In the genomic region with DNA sequence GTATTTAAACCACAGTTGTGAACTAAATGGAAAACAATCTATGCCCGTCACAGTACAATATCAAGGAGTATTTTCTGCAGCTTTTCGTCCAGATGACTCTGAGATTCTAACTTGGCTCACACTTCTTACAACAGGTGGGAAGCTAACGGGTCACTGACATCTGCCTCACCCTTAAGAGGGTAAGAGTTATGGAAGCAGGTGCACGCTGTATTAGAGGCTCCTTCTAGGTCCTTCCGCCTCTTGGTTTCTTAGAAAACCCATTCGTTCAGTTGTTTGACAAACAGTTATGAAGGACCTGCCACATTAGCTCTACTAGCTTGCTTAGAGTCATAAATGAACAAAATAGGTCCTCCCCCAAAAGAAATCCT, we compare ENCODE assay signal across 9 mouse cellular contexts. TPM values are rescaled to one million over a fixed set of nuclear protein-coding genes. Genes with fewer than 3 reads are reported as not detected.
DNase-seq lines count a peak whose midpoint lies in the region; ATAC-seq and TF ChIP-seq lines count a peak whose summit lies in the region.
"Had no signal": no experiment of that assay in that cellular context is flagged by ENCODE, and none has a peak within 500 bp of the region (broad histone marks: within the 10 kb centered on the region; RNA-seq: fewer than 3 reads in every experiment).

No protein-coding gene starts in this region.

- H3K9ac ChIP-seq in heart, embryonic 16.5 days (ENCODE audit: low read length) = peak overlapping the region; percentile 97
- H3K9ac ChIP-seq in forebrain, embryonic 12.5 days = peak overlapping the region; percentile 80
- H3K9ac ChIP-seq in liver, embryonic 15.5 days = peak overlapping the region; percentile 74

- no peak for ATAC-seq in heart, embryonic 16.5 days (replicated peaks; ENCODE audit: extremely low read depth, insufficient read depth, low FRiP score)
- peak; percentile 16; the same call in 1 of the 2 replicates for ATAC-seq in forebrain, embryonic 12.5 days (ENCODE audit: low FRiP score)
- ATAC-seq in liver, embryonic 15.5 days (ENCODE audit: insufficient read depth) = peak; percentile 7; the same call in 1 of the 2 replicates

- no peak for TF ChIP-seq CTCF in E14TG2a.4 (conservative IDR thresholded peaks at IDR 0.05; ENCODE audit: low read length)

- intact Hi-C loops in heart, postnatal 36 days (cut with DNase I) = loop anchor here (5.0 to 10.0 kb wide), 2 partner anchors 104 to 1354 kb away; a partner anchor contains a TSS

- no peaks in the 10 kb centered on the region for H3K27me3 ChIP-seq in heart, embryonic 16.5 days (ENCODE audit: control insufficient read depth, insufficient read depth, low read length)
- H3K27me3 ChIP-seq in E14TG2a.4 (ENCODE audit: insufficient read depth, low read length) = no peaks in the 10 kb centered on the region
- H3K27me3 ChIP-seq in forebrain, embryonic 12.5 days = no peaks in the 10 kb centered on the region
- no peaks in the 10 kb centered on the region for H3K27me3 ChIP-seq in liver, embryonic 15.5 days
- H3K27me3 ChIP-seq: Patski had no signal

- H3K4me2 ChIP-seq in heart, embryonic 16.5 days (ENCODE audit: low read depth, low read length) = peak overlapping the region; percentile 81
- peak overlapping the region; percentile 60 for H3K4me2 ChIP-seq in forebrain, embryonic 12.5 days
- peak overlapping the region; percentile 97 for H3K4me2 ChIP-seq in liver, embryonic 15.5 days

- WGBS in heart, embryonic 16.5 days = 41% methylated on average over 6 of the region's 6 CpGs
- WGBS in forebrain, embryonic 12.5 days = 68% methylated on average over 6 of the region's 6 CpGs
- WGBS in liver, embryonic 15.5 days (ENCODE audit: insufficient replicate concordance) = 31% methylated on average over 6 of the region's 6 CpGs

- no peaks in the 10 kb centered on the region for H3K36me3 ChIP-seq in heart, embryonic 16.5 days (ENCODE audit: control insufficient read depth, insufficient read depth)
- H3K36me3 ChIP-seq in E14TG2a.4 (ENCODE audit: insufficient read depth, low read length) = no peaks in the 10 kb centered on the region
- no peaks in the 10 kb centered on the region for H3K36me3 ChIP-seq in forebrain, embryonic 12.5 days (replicated peaks)
- H3K36me3 ChIP-seq in liver, embryonic 15.5 days (replicated peaks) = no peaks in the 10 kb centered on the region

- peak overlapping the region; percentile 92 for H3K4me3 ChIP-seq in heart, embryonic 16.5 days (ENCODE audit: low read length)
- peak overlapping the region; percentile 88 for H3K4me3 ChIP-seq in E14TG2a.4 (replicated peaks; ENCODE audit: low read length)
- peak overlapping the region; percentile 77 for H3K4me3 ChIP-seq in forebrain, embryonic 12.5 days (replicated peaks)
- H3K4me3 ChIP-seq in liver, embryonic 15.5 days (replicated peaks) = peak overlapping the region; percentile 80

- H3K4me1 ChIP-seq in heart, embryonic 16.5 days (ENCODE audit: control insufficient read depth, insufficient read depth, low read length) = peaks cover 6% of the 10 kb centered on the region; the same call in 1 of the 2 replicates
- H3K4me1 ChIP-seq in E14TG2a.4 (replicated peaks; ENCODE audit: low read depth, low read length) = peaks cover 32% of the 10 kb centered on the region
- peaks cover 24% of the 10 kb centered on the region for H3K4me1 ChIP-seq in forebrain, embryonic 12.5 days
- peaks cover 26% of the 10 kb centered on the region for H3K4me1 ChIP-seq in liver, embryonic 15.5 days (replicated peaks)

- no peaks in the 10 kb centered on the region for H3K9me3 ChIP-seq in heart, embryonic 16.5 days (replicated peaks; ENCODE audit: control insufficient read depth, low read length)
- no peaks in the 10 kb centered on the region for H3K9me3 ChIP-seq in E14TG2a.4 (ENCODE audit: low read length)
- H3K9me3 ChIP-seq in forebrain, embryonic 12.5 days = no peaks in the 10 kb centered on the region
- H3K9me3 ChIP-seq in liver, embryonic 15.5 days (replicated peaks) = no peaks in the 10 kb centered on the region

- DNase-seq in heart, postnatal 36 days = no peak
- DNase-seq in embryo, embryonic 11 days = no peak
- no peak for DNase-seq in urinary bladder, postnatal 36 days (ENCODE audit: low spot score in 2 of 2)
- no peak for DNase-seq in gastrocnemius, postnatal 4 days (ENCODE audit: low spot score in 2 of 2)

- H3K27ac ChIP-seq in heart, embryonic 16.5 days (ENCODE audit: low read length) = peak overlapping the region; percentile 89
- no peak overlapping the region for H3K27ac ChIP-seq in forebrain, embryonic 12.5 days
- H3K27ac ChIP-seq in liver, embryonic 15.5 days (replicated peaks) = peak overlapping the region; percentile 70; the same call in 1 of the 2 replicates

RNA-seq across cellular contexts. Expression of a gene that starts 0.7 kb away (rescaled TPM):
- 8.1 and 8.3 TPM in 2 replicates for polyA plus RNA-seq in heart, embryonic 16.5 days (2015; fragmentation: Nextera tagmentation; extraction: Ambion mirVana)
- 10 to 100 TPM; 16.8 to 17.3 TPM for total RNA-seq in heart, postnatal 36 days (2021)
- polyA plus RNA-seq in forebrain, embryonic 12.5 days (2016; fragmentation: Nextera tagmentation; extraction: Ambion mirVana) = 18.6 and 19.4 TPM in 2 replicates
- 1.6 and 2.0 TPM in 2 replicates for polyA plus RNA-seq in liver, embryonic 15.5 days (2015; fragmentation: Nextera tagmentation; extraction: Ambion mirVana)
- total RNA-seq in gastrocnemius, postnatal 4 days (2021) = 10 to 100 TPM; 14.1 to 14.3 TPM
